Mouse (Mus musculus) cortical plate, adult 2 months (tissue): ENCODE data around the gene Evx2.

Source experiments
- CTCF ChIP-seq: fragments of 200-500 bp; IDR thresholded peaks from 2 replicates; pipeline ENCODE4 v1.5.1; 2011; ENCODE audit warnings: mild to moderate bottlenecking, control low read depth, low read length; ENCODE audit not compliant: insufficient read depth; ENCODE audit errors: extremely low read depth
- POLR2A ChIP-seq: fragments of 200-500 bp; IDR thresholded peaks from 2 replicates; pipeline ENCODE4 v1.6.1; 2011; ENCODE audit warnings: mild to moderate bottlenecking, low read length, control low read depth; ENCODE audit not compliant: insufficient read depth; ENCODE audit errors: extremely low read depth

- TF ChIP-seq POLR2A (no peak), CTCF (no peak)
Observed at GRCm38 (mm10) chr2:74617706-74618105, 41.7 kb downstream of the Evx2 start.
